ENCODE assay signal across 30 mouse cellular contexts in the genomic region with DNA sequence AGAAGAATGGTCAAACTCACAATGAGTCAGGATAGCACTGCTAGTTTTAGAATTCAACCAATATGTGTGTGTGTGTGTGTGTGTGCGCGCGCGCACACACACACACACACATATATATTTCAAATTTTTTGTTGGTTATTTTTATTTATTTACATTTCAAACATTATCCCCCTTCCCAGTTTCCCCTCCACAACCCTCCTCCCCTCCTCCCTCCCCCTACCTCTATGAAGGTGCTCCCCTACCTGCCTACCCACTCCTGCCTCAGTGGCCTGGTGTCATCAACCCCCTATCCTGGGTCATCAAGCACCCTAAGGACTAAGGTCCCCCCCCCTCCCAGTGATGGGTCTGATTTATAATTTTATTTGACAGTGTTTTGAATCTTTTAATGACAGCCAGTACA.
"Had no signal": no experiment of that assay in that cellular context is flagged by ENCODE, and none has a peak within 500 bp of the region (broad histone marks: within the 10 kb centered on the region; RNA-seq: fewer than 3 reads in every experiment).

No protein-coding gene starts in this region.

- ATAC-seq: liver, embryonic 12.5 days; liver, postnatal 0 days; midbrain, embryonic 15.5 days; midbrain, embryonic 16.5 days had no signal

- H3K9me3 ChIP-seq: limb, embryonic 10.5 days; limb, embryonic 12.5 days; limb, embryonic 13.5 days; limb, embryonic 15.5 days; liver, embryonic 12.5 days; liver, embryonic 13.5 days; liver, embryonic 15.5 days; lung, embryonic 15.5 days; megakaryocyte, embryonic 14.5 days; midbrain, embryonic 10.5 days; midbrain, embryonic 12.5 days; midbrain, embryonic 15.5 days; neural tube, embryonic 12.5 days; neural tube, embryonic 13.5 days had no signal

- H3K27me3 ChIP-seq: limb, embryonic 12.5 days; limb, embryonic 13.5 days; limb, embryonic 15.5 days; liver, embryonic 12.5 days; liver, embryonic 13.5 days; liver, embryonic 15.5 days; lung, embryonic 15.5 days; megakaryocyte, embryonic 14.5 days; midbrain, embryonic 12.5 days; midbrain, embryonic 15.5 days; neural tube, embryonic 12.5 days; neural tube, embryonic 13.5 days had no signal

- H3K4me3 ChIP-seq: left cerebral cortex, adult 2 months; limb, embryonic 10.5 days; limb, embryonic 12.5 days; limb, embryonic 13.5 days; limb, embryonic 15.5 days; liver, embryonic 12.5 days; liver, embryonic 13.5 days; liver, embryonic 15.5 days; lung, embryonic 15.5 days; megakaryocyte, embryonic 14.5 days; midbrain, embryonic 10.5 days; midbrain, embryonic 12.5 days; midbrain, embryonic 15.5 days; myocyte; neural tube, embryonic 12.5 days; neural tube, embryonic 13.5 days had no signal

- H3K4me2 ChIP-seq: limb, embryonic 12.5 days; limb, embryonic 13.5 days; limb, embryonic 15.5 days; liver, embryonic 11.5 days; liver, embryonic 12.5 days; liver, embryonic 13.5 days; liver, embryonic 15.5 days; lung, embryonic 14.5 days; lung, embryonic 15.5 days; midbrain, embryonic 12.5 days; midbrain, embryonic 15.5 days; neural tube, embryonic 12.5 days; neural tube, embryonic 13.5 days had no signal

- DNase-seq: left cerebral cortex, postnatal 4 days; liver; liver, embryonic 13.5 days; liver, postnatal 0 days; lung, adult 18-20 months; lung, embryonic 14.5 days; lung, postnatal 10 days; lung, postnatal 14 days; lung, postnatal 36 days; lung, postnatal 4 days; midbrain, embryonic 14.5 days had no signal

- H3K27ac ChIP-seq: left cerebral cortex, adult 2 months; limb, embryonic 10.5 days; limb, embryonic 12.5 days; limb, embryonic 13.5 days; limb, embryonic 15.5 days; liver, embryonic 12.5 days; liver, embryonic 13.5 days; liver, embryonic 14.5 days; liver, embryonic 15.5 days; lung, embryonic 15.5 days; macrophage; midbrain, embryonic 10.5 days; midbrain, embryonic 12.5 days; midbrain, embryonic 15.5 days; neural tube, embryonic 12.5 days; neural tube, embryonic 13.5 days had no signal

- H3K9ac ChIP-seq: limb, embryonic 12.5 days; limb, embryonic 13.5 days; limb, embryonic 15.5 days; liver, embryonic 12.5 days; liver, embryonic 13.5 days; liver, embryonic 14.5 days; liver, embryonic 15.5 days; liver, postnatal 0 days; lung, embryonic 14.5 days; lung, embryonic 15.5 days; midbrain, embryonic 12.5 days; midbrain, embryonic 15.5 days; neural tube, embryonic 12.5 days; neural tube, embryonic 13.5 days had no signal

- H3K36me3 ChIP-seq: limb, embryonic 10.5 days; limb, embryonic 12.5 days; limb, embryonic 13.5 days; limb, embryonic 15.5 days; liver, embryonic 12.5 days; liver, embryonic 13.5 days; liver, embryonic 15.5 days; lung, embryonic 15.5 days; midbrain, embryonic 10.5 days; midbrain, embryonic 12.5 days; midbrain, embryonic 15.5 days; neural tube, embryonic 12.5 days; neural tube, embryonic 13.5 days had no signal

- H3K4me1 ChIP-seq: limb, embryonic 10.5 days; limb, embryonic 12.5 days; limb, embryonic 13.5 days; limb, embryonic 15.5 days; liver, embryonic 12.5 days; liver, embryonic 13.5 days; liver, embryonic 15.5 days; lung, embryonic 15.5 days; megakaryocyte, embryonic 14.5 days; midbrain, embryonic 10.5 days; midbrain, embryonic 12.5 days; midbrain, embryonic 15.5 days; neural tube, embryonic 12.5 days; neural tube, embryonic 13.5 days had no signal
